Mouse (Mus musculus): ENCODE data around the gene Cd24a.

GRCm38 (mm10) chr10:43631049-43631448 is 53.0 kb downstream of the Cd24a start:
- TF ChIP-seq CTCF (IDR thresholded peaks at IDR 0.05; ENCODE audit: low read depth, low read length): no peak
- TF ChIP-seq POLR2A (IDR thresholded peaks at IDR 0.05; ENCODE audit: borderline replicate concordance, low read depth, low read length): no peak

Data from bone marrow macrophage, adult 2 months (primary cell).